Comparison of ENCODE assay signal across 20 mouse cellular contexts in the genomic region with DNA sequence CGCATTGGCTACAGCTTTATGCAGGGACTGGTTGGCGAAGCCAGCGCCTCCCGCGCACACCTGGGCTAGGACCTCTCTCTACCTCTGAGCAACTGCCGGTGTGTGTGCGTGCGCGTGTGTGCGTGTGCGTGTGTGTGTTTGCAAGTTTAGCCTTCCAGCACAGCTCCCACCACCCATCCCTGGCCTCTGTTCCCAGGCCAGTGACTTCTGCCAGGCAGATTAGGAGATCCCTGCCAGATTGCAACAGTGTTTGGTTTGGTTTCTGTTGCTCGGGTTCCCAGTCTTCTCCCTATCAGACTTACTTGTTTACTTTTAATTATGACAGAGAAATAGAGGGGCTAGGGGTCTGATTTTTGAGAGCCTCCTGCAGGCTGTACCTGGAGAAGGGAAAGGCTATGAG. TPM values are rescaled to one million over a fixed set of nuclear protein-coding genes. Genes with fewer than 3 reads are reported as not detected.
A peak's percentile ranks its signal among the peaks of the same experiment; 100 is the strongest.
DNase-seq lines count a peak whose midpoint lies in the region; ATAC-seq lines count a peak whose summit lies in the region.
"Had no signal": no experiment of that assay in that cellular context is flagged by ENCODE, and none has a peak within 500 bp of the region (broad histone marks: within the 10 kb centered on the region; RNA-seq: fewer than 3 reads in every experiment).

No protein-coding gene starts in this region.

- peak overlapping the region; percentile 43 for H3K4me2 ChIP-seq in lung, embryonic 15.5 days
- peak overlapping the region; percentile 29 for H3K4me2 ChIP-seq in liver, embryonic 16.5 days (ENCODE audit: low read depth, low read length)
- H3K4me2 ChIP-seq: heart, embryonic 11.5 days had no signal

- H3K36me3 ChIP-seq in lung, embryonic 15.5 days, result no peaks in the 10 kb centered on the region
- H3K36me3 ChIP-seq in liver, embryonic 16.5 days (ENCODE audit: control insufficient read depth, insufficient read depth), result no peaks in the 10 kb centered on the region

- peak overlapping the region; percentile 23; the same call in 1 of the 2 replicates for H3K9ac ChIP-seq in lung, embryonic 15.5 days
- no peak overlapping the region; the same call in 1 of the 2 replicates for H3K9ac ChIP-seq in liver, embryonic 16.5 days (ENCODE audit: low read depth, low read length)

- 0 out of 2 replicates have a peak, but pooled peaks cover 3% of the 10 kb centered on the region for H3K4me1 ChIP-seq in lung, embryonic 15.5 days
- H3K4me1 ChIP-seq in liver, embryonic 16.5 days (ENCODE audit: control insufficient read depth, low read depth, low read length), result peaks cover 2% of the 10 kb centered on the region; the same call in 1 of the 2 replicates

- WGBS in lung, embryonic 15.5 days, result 21% methylated on average over 12 of the region's 12 CpGs
- 60% methylated on average over 12 of the region's 12 CpGs for WGBS in liver, embryonic 16.5 days (ENCODE audit: insufficient replicate concordance)

- no peaks in the 10 kb centered on the region for H3K9me3 ChIP-seq in lung, embryonic 15.5 days
- H3K9me3 ChIP-seq in liver, embryonic 16.5 days (replicated peaks; ENCODE audit: control insufficient read depth, low read length), result no peaks in the 10 kb centered on the region

- peak; percentile 21 to 25 for DNase-seq in cerebellum, postnatal 10 days
- no peak for DNase-seq in cerebellum, adult 9-10 months
- DNase-seq in lung, postnatal 25 days (ENCODE audit: low spot score), result no peak
- no peak for DNase-seq in layer of hippocampus, adult 11-12 months (ENCODE audit: low spot score)
- DNase-seq in frontal cortex, adult 2 months (ENCODE audit: extremely low spot score in 1 of 2, low spot score in 1 of 2), result no peak
- DNase-seq in B cell, adult 2 months, result no peak
- DNase-seq: cerebellum, adult 18-20 months; midbrain, embryonic 14.5 days; spleen, adult 18-20 months had no signal

- peak; percentile 38 for ATAC-seq in lung, embryonic 15.5 days (ENCODE audit: borderline replicate concordance, extremely low read depth, low FRiP score, low TSS enrichment)
- peak; percentile 36 for ATAC-seq in liver, embryonic 16.5 days (ENCODE audit: low read depth)
- ATAC-seq: Patski had no signal

- H3K27me3 ChIP-seq in lung, embryonic 15.5 days, result no peaks in the 10 kb centered on the region
- no peaks in the 10 kb centered on the region for H3K27me3 ChIP-seq in liver, embryonic 16.5 days (ENCODE audit: control insufficient read depth, insufficient read depth, low read depth, low read length)

- H3K4me3 ChIP-seq in lung, embryonic 15.5 days, result peak overlapping the region; percentile 19
- peak overlapping the region; percentile 20 for H3K4me3 ChIP-seq in liver, embryonic 16.5 days (ENCODE audit: low read depth, low read length)

- H3K27ac ChIP-seq in lung, embryonic 15.5 days, result peak overlapping the region; percentile 83
- H3K27ac ChIP-seq in liver, embryonic 16.5 days (ENCODE audit: low read length), result 0 out of 2 replicates have a peak overlapping the region, but pooled peaks have one; percentile 22
- H3K27ac ChIP-seq: macrophage had no signal

RNA-seq across cellular contexts. Expression of a gene that starts 0.7 kb away (rescaled TPM):
- 9.8 and 12.7 TPM in 2 replicates for polyA plus RNA-seq in lung, embryonic 15.5 days (2015; fragmentation: Nextera tagmentation; extraction: Ambion mirVana)
- 4.7 and 6.3 TPM in 2 replicates for polyA plus RNA-seq in liver, embryonic 16.5 days (2015; fragmentation: Nextera tagmentation; extraction: Ambion mirVana)
- polyA plus RNA-seq in frontal cortex, adult 2 months (2012; rRNA removed), result 0.08 and 0.30 TPM in 2 replicates
- polyA plus RNA-seq: C2C12; forebrain, embryonic 11.5 days; heart, embryonic 11.5 days; hindbrain, embryonic 11.5 days; kidney, embryonic 14.5 days; macrophage; midbrain, embryonic 14.5 days; neural tube, embryonic 11.5 days; Patski had no signal

RNA-seq across cellular contexts. Expression of a gene that starts 32.7 kb away (rescaled TPM):
- 17.3 and 19.9 TPM in 2 replicates for polyA plus RNA-seq in lung, embryonic 15.5 days (2015; fragmentation: Nextera tagmentation; extraction: Ambion mirVana)
- polyA plus RNA-seq in liver, embryonic 16.5 days (2015; fragmentation: Nextera tagmentation; extraction: Ambion mirVana), result not detected in 2 replicates
- polyA plus RNA-seq in frontal cortex, adult 2 months (2012; rRNA removed), result 0.40 and 2.2 TPM in 2 replicates
- polyA plus RNA-seq: C2C12; heart, embryonic 11.5 days; hindbrain, embryonic 11.5 days; kidney, embryonic 14.5 days; macrophage; neural tube, embryonic 11.5 days; Patski had no signal

RNA-seq across cellular contexts. Expression of a gene that starts 48.5 kb away (rescaled TPM):
- 7.9 and 9.0 TPM in 2 replicates for polyA plus RNA-seq in lung, embryonic 15.5 days (2015; fragmentation: Nextera tagmentation; extraction: Ambion mirVana)
- polyA plus RNA-seq in liver, embryonic 16.5 days (2015; fragmentation: Nextera tagmentation; extraction: Ambion mirVana), result 1.0 and 2.1 TPM in 2 replicates
- polyA plus RNA-seq in frontal cortex, adult 2 months (2012; rRNA removed), result 25.5 and 26.8 TPM in 2 replicates
- polyA plus RNA-seq: macrophage had no signal

RNA-seq across cellular contexts. Expression of a gene that starts 55.4 kb away (rescaled TPM):
- polyA plus RNA-seq in lung, embryonic 15.5 days (2015; fragmentation: Nextera tagmentation; extraction: Ambion mirVana), result 0.18 and 0.21 TPM in 2 replicates
- 0.07 and 0.12 TPM in 2 replicates for polyA plus RNA-seq in liver, embryonic 16.5 days (2015; fragmentation: Nextera tagmentation; extraction: Ambion mirVana)
- 0.06 TPM in 1 of 2 replicates, not detected in the other for polyA plus RNA-seq in frontal cortex, adult 2 months (2012; rRNA removed)
- polyA plus RNA-seq: forebrain, embryonic 11.5 days; macrophage; neural tube, embryonic 11.5 days; thymus, postnatal 0 days had no signal

Comparison
In these comparisons a context has a peak if more than half of its experiments do, and no peak if none do; other contexts are left out.
1. DNase-seq: peak in cerebellum, postnatal 10 days (2 of 2); none in cerebellum, adult 9-10 months (single experiment), lung, postnatal 25 days (single experiment), layer of hippocampus, adult 11-12 months (single experiment), frontal cortex, adult 2 months (0 of 2) and B cell, adult 2 months (0 of 2).